Mouse (Mus musculus) activated CD4-positive, CD25-positive, alpha-beta regulatory T cell, adult 4 months (primary cell): Measurements from ENCODE around the gene Tep1. TPM values are rescaled to one million over a fixed set of nuclear protein-coding genes. Genes with fewer than 3 reads are reported as not detected.
"Not testable (repeated sequence)": the region's sequence is repeated elsewhere in the genome, so short reads cannot be mapped to it uniquely, and the experiment has no call there.

Experiments used
- ATAC-seq: one replicate; pipeline ENCODE4 v1.8.0; 2017
- polyA plus RNA-seq, 2 experiments: library from polyadenylated mRNA; unstranded; fragments of 100-300 nt; shearing (Covaris generic); gene quantifications; one replicate each; pipeline ENCODE4 v1.2.1; 2017

Tep1 gene
- polyA plus RNA-seq, 2 experiments from 2014 or later: 20.7 to 22.0 TPM

DNA sequence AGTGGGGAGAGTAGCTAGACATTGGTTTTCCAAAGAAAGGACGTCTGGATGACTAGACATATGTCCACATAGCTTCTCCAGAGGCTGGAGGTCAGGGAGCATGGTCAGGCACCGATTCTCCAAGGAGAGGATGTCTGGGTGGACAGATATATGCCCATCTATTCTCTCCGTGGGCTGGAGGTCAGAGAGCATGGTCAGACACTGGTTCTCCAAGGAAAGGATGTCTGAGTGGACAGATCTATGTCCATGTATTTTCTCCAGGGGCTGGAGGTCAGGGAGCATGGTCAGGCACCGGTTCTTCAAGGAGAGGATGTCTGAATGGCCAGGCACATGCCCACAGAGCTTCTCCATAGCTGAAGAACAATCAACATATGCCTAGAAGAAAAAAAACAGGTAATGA lies 2.1 kb downstream of the Tep1 start:
- no peak for ATAC-seq

GRCm38 (mm10) chr14:50866966-50867365 lies 3.4 kb downstream of the Tep1 start:
- ATAC-seq: no peak

DNA sequence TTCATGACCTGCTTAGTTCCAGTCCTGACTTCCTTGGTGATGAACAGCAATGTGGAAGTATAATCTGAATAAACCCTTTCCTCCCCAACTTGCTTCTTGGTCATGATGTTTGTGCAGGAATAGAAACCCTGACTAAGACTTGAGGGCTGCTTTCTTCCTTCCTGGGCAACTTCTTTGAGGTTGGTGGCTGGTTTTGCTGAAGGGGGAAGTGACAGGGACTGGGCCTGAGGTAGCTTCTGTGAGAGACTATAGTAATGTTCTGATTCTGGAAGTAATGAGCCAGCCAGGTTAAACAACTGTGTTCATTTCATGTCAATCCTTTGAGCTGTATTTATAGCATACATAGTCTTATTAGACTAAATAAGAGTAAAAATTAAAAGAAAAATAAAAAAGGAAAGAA lies 5.4 kb downstream of the Tep1 start:
- ATAC-seq: not testable (repeated sequence)

GRCm38 (mm10) chr14:50862641-50863040 lies 7.7 kb downstream of the Tep1 start:
- no peak for ATAC-seq

GRCm38 (mm10) chr14:50855788-50856187 lies 14.6 kb downstream of the Tep1 start:
- no peak for ATAC-seq

GRCm38 (mm10) chr14:50837236-50837635 lies 33.1 kb downstream of the Tep1 start:
- ATAC-seq: no peak

DNA sequence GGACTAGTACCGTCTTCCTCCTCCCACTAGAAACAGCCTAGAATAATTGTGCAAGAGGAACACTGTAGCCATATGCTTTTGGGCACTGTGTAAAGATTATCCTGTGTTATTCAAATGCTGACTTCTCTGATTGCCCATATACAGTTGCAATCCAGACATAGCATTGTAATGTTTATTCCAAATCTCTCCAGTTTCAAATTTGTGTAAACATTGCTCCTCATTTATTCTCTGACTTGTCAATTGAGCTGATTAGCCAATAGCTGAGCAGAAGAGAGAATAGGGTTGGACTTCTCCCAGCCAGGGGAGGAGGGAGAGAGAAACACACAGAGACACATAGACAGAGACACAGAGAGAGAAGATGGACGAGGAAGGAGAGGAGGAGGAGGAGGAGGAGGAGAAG lies 35.9 kb downstream of the Tep1 start:
- no peak for ATAC-seq

DNA sequence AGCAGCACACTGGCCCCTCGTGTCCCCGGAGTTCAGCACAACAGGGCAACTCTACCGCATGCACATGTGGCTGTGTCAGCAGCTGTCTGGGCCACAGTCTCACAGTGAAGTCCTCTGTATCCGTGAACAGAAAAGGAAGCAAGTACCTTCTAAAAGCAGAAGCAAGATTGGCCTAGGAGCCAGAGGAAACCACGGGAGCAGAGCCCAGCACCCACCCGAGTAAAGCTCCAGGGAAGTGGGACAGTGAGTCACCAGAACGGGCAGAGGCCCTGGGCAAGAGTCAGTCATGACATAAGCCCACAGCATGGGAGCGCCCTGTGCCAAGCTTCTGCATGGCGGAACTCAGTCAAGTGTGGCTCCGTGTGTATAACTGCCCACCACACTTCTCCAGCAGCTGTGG lies 36.4 kb downstream of the Tep1 start:
- no peak for ATAC-seq

- no peak for ATAC-seq
Measured at GRCm38 (mm10) chr14:50829878-50830277, 40.5 kb downstream of the Tep1 start.

DNA sequence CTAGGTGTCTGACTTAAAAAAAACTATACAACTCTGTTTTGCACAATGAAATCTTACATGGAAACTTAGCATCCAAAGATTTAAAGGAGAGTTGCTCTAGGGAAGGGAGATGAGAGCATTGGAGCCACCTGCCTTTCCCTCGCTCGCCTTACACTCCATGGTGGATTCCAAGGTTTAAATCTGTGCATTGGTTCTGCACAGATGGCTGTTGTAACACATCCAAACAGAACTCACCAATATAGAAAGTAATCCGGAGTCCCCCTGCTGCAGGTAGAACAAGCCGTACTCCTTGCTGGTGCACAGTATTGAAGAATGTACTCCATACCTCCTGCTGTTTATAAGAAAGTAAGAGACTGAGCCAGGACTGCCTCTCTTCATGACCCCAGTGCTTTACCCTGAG lies 43.8 kb downstream of the Tep1 start:
- ATAC-seq: no peak

- peak; percentile 81 for ATAC-seq
Measured at GRCm38 (mm10) chr14:50824219-50824618, 46.1 kb downstream of the Tep1 start.

DNA sequence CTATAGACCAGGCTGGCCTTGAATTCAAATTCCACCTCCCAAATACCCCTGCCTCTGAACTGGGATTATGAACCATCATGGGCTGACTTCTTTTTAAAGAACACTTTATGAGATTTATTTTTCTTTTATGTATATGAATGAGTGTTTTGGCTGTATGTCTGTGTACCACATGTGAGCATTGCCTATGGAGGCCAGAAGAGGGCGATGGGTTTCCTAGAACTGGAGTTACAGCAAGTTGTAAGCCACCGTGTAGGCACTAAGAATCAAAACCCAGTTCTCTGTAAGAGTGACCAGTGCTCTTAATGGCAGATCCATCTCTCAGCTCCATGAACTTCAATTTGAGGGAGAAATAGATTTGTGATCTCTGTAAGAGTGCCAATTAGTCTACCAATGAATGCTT lies 47.1 kb downstream of the Tep1 start:
- ATAC-seq: no peak

- ATAC-seq: no peak
Measured at GRCm38 (mm10) chr14:50813060-50813459, 57.3 kb downstream of the Tep1 start.

- ATAC-seq: peak; percentile 87
Measured at GRCm38 (mm10) chr14:50807487-50808072, 62.8 kb downstream of the Tep1 start, which contains the start of the genes Ccnb1ip1 and Parp2. Gene Ccnb1ip1 (minus strand): TSS chr14:50807732. Gene Parp2 (plus strand): TSS chr14:50807841.

GRCm38 (mm10) chr14:50806469-50806868 lies 63.9 kb downstream of the Tep1 start:
- ATAC-seq: not testable (repeated sequence)

GRCm38 (mm10) chr14:50804683-50805082 lies 65.7 kb downstream of the Tep1 start:
- no peak for ATAC-seq

GRCm38 (mm10) chr14:50802843-50803562 lies 67.4 kb downstream of the Tep1 start:
- ATAC-seq: no peak

DNA sequence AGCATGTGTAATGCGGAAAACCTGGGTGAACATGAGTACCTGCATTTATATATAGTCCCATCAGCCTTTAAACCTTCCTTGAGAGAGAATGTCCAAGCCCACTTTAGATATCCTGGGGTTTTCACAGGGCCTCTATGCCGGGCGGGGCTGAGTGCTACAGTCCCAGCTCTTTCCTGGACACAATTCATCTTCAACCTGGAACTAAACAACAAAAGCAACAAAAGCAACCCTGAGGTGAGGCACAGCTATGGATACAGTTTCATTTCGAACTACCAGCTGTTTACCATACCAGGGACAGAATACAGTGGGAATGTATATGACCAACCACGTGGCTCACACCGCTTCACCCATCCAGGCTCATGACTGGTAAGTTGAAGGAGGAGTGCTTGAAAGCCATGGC lies 67.9 kb downstream of the Tep1 start:
- ATAC-seq: no peak

GRCm38 (mm10) chr14:50799502-50800259 lies 70.7 kb downstream of the Tep1 start:
- peak; percentile 56 for ATAC-seq

- peak; percentile 58 for ATAC-seq
Measured at GRCm38 (mm10) chr14:50798512-50798911, 71.8 kb downstream of the Tep1 start.

GRCm38 (mm10) chr14:50796464-50796863 lies 73.9 kb downstream of the Tep1 start:
- ATAC-seq: no peak

DNA sequence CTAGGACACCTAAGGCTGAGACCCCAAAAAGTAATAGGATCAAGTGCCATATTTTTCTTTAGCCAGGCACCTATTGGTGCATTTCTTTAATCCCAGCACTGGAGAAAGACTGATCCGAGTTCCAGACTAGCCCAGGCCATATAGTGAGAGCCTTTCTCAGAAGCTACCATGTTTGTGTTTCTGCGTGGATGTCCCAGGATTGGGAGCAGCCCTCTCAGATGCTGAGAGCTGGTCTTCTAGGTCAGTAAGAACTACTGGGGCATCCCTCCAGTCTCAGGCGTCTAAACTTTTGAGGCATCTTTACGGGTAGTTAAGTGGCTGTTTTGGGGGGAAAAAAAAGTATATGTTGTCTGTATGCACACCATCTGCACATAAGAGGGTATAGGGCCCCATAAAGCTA lies 74.4 kb downstream of the Tep1 start:
- ATAC-seq: no peak

DNA sequence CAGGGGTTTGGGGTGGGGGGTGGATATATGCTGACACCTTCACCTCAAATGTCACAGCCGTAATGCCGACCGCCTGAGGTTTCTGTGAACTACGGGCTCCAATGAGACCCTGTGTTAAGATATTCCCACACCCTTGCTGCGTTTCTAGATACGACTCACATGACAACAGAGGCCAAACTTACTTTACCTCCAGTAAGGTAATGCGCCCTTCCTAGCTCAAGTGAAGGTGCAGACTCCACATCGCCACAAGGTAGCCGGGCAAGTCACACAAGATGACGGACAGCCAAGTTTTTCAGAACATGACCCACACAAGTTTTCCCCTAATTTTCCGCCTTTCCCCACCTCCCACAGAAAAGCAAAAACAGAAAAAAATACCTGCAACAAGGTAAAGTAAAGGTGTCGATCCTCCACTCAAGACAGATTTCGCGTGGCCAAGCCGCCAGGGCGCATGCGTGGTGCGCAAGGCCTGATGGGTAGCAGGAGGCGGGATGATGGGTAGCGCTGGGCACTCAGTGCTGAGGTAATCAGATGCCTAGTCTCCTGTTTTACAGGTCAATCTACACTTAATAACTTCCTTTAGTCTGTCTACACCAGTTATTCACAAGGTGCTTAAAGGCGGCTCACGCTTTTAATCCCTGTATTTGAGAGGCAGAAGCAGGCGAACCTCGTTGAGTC lies 75.0 kb downstream of the Tep1 start:
- ATAC-seq: no peak
